ENCODE assay signal across 10 mouse cellular contexts in genomic region chr12:100455453-100455852, GRCm38 (mm10).
A peak's percentile ranks its signal among the peaks of the same experiment; 100 is the strongest.
DNase-seq lines count a peak whose midpoint lies in the region; ATAC-seq and TF ChIP-seq lines count a peak whose summit lies in the region.
"Had no signal": no experiment of that assay in that cellular context is flagged by ENCODE, and none has a peak within 500 bp of the region (broad histone marks: within the 10 kb centered on the region; RNA-seq: fewer than 3 reads in every experiment).

No protein-coding gene starts in this region.

- no peak overlapping the region for H3K4me2 ChIP-seq in intestine, postnatal 0 days (replicated peaks; ENCODE audit: low read depth)
- H3K4me2 ChIP-seq in hindbrain, embryonic 16.5 days (ENCODE audit: low read length): no peak overlapping the region
- no peak overlapping the region for H3K4me2 ChIP-seq in forebrain, embryonic 14.5 days (ENCODE audit: low read length)
- H3K4me2 ChIP-seq: midbrain, embryonic 15.5 days had no signal

- no peak overlapping the region for H3K9ac ChIP-seq in intestine, postnatal 0 days (ENCODE audit: low read depth, low read length)
- no peak overlapping the region for H3K9ac ChIP-seq in hindbrain, embryonic 16.5 days (ENCODE audit: low read depth, low read length)
- H3K9ac ChIP-seq in forebrain, embryonic 14.5 days (ENCODE audit: low read length): no peak overlapping the region
- H3K9ac ChIP-seq: midbrain, embryonic 15.5 days had no signal

- peak; percentile 5 for DNase-seq in kidney, adult 11 months
- no peak for DNase-seq in kidney, postnatal 10 days
- peak; percentile 60 for DNase-seq in adrenal gland, adult 8-10 months
- peak; percentile 85 for DNase-seq in gastrocnemius, adult 18-20 months (ENCODE audit: low spot score)
- no peak for DNase-seq in forebrain, embryonic 14.5 days (ENCODE audit: low spot score)
- no peak for DNase-seq in neural tube, embryonic 10.5 days (ENCODE audit: extremely low spot score, low spot score)
- DNase-seq: spleen, adult 18-20 months had no signal

- peak; percentile 33 for TF ChIP-seq CTCF in intestine, postnatal 0 days (IDR thresholded peaks at IDR 0.05; ENCODE audit: low read depth)

- no peak for ATAC-seq in intestine, postnatal 0 days
- ATAC-seq in hindbrain, embryonic 16.5 days: no peak
- no peak for ATAC-seq in forebrain, embryonic 14.5 days
- ATAC-seq: midbrain, embryonic 15.5 days had no signal

- no peaks in the 10 kb centered on the region for H3K27me3 ChIP-seq in intestine, postnatal 0 days (replicated peaks; ENCODE audit: control insufficient read depth, insufficient read depth, low read length)
- no peaks in the 10 kb centered on the region for H3K27me3 ChIP-seq in hindbrain, embryonic 16.5 days (replicated peaks; ENCODE audit: control insufficient read depth, insufficient read depth, low read length)
- H3K27me3 ChIP-seq in forebrain, embryonic 14.5 days (replicated peaks; ENCODE audit: control insufficient read depth, insufficient read depth, low read length): no peaks in the 10 kb centered on the region
- H3K27me3 ChIP-seq: midbrain, embryonic 15.5 days had no signal

- H3K27ac ChIP-seq in intestine, postnatal 0 days (ENCODE audit: low read depth, low read length): no peak overlapping the region; the same call in 1 of the 2 replicates
- H3K27ac ChIP-seq in hindbrain, embryonic 16.5 days (ENCODE audit: low read depth, low read length): no peak overlapping the region
- H3K27ac ChIP-seq in forebrain, embryonic 14.5 days (ENCODE audit: low read depth, low read length): no peak overlapping the region
- H3K27ac ChIP-seq: midbrain, embryonic 15.5 days had no signal

- no peak overlapping the region for H3K4me3 ChIP-seq in intestine, postnatal 0 days (ENCODE audit: low read depth, low read length)
- no peak overlapping the region for H3K4me3 ChIP-seq in hindbrain, embryonic 16.5 days (ENCODE audit: low read length)
- no peak overlapping the region for H3K4me3 ChIP-seq in forebrain, embryonic 14.5 days (ENCODE audit: low read depth, low read length)
- H3K4me3 ChIP-seq: midbrain, embryonic 15.5 days had no signal

- H3K4me1 ChIP-seq in intestine, postnatal 0 days (replicated peaks; ENCODE audit: control insufficient read depth, insufficient read depth, low read length): no peaks in the 10 kb centered on the region
- peaks cover 3% of the 10 kb centered on the region; the same call in 1 of the 2 replicates for H3K4me1 ChIP-seq in hindbrain, embryonic 16.5 days (ENCODE audit: control insufficient read depth, insufficient read depth, low read depth, low read length)
- H3K4me1 ChIP-seq in forebrain, embryonic 14.5 days (ENCODE audit: control insufficient read depth, insufficient read depth, low read length): no peaks in the 10 kb centered on the region
- H3K4me1 ChIP-seq: midbrain, embryonic 15.5 days had no signal

- H3K36me3 ChIP-seq in intestine, postnatal 0 days (ENCODE audit: control insufficient read depth, insufficient read depth): no peaks in the 10 kb centered on the region
- H3K36me3 ChIP-seq in hindbrain, embryonic 16.5 days (ENCODE audit: control insufficient read depth, insufficient read depth, low read length): 0 out of 2 replicates have a peak, but pooled peaks cover 4% of the 10 kb centered on the region
- H3K36me3 ChIP-seq in forebrain, embryonic 14.5 days (ENCODE audit: control insufficient read depth, insufficient read depth, low read length): 0 out of 2 replicates have a peak, but pooled peaks cover 7% of the 10 kb centered on the region
- H3K36me3 ChIP-seq: midbrain, embryonic 15.5 days had no signal

- WGBS in intestine, postnatal 0 days: 71% methylated on average over 2 of the region's 2 CpGs
- WGBS in hindbrain, embryonic 16.5 days: 93% methylated on average over 2 of the region's 2 CpGs
- 97% methylated on average over 2 of the region's 2 CpGs for WGBS in forebrain, embryonic 14.5 days

- H3K9me3 ChIP-seq in intestine, postnatal 0 days (ENCODE audit: control insufficient read depth): no peaks in the 10 kb centered on the region
- no peaks in the 10 kb centered on the region for H3K9me3 ChIP-seq in hindbrain, embryonic 16.5 days (ENCODE audit: control insufficient read depth, low read length)
- H3K9me3 ChIP-seq in forebrain, embryonic 14.5 days (replicated peaks; ENCODE audit: control insufficient read depth, low read length): no peaks in the 10 kb centered on the region
- H3K9me3 ChIP-seq: midbrain, embryonic 15.5 days had no signal

Comparison
In these comparisons a context has a peak if more than half of its experiments do, and no peak if none do; other contexts are left out.
1. DNase-seq: peak in kidney, adult 11 months (single experiment), adrenal gland, adult 8-10 months (single experiment) and gastrocnemius, adult 18-20 months (single experiment); none in kidney, postnatal 10 days (single experiment), forebrain, embryonic 14.5 days (single experiment) and neural tube, embryonic 10.5 days (single experiment).